ENCODE assay signal across 8 mouse cellular contexts in genomic region chr17:29463627-29464026, GRCm38 (mm10). TPM values are rescaled to one million over a fixed set of nuclear protein-coding genes. Genes with fewer than 3 reads are reported as not detected.
A peak's percentile ranks its signal among the peaks of the same experiment; 100 is the strongest.
DNase-seq lines count a peak whose midpoint lies in the region; ATAC-seq and TF ChIP-seq lines count a peak whose summit lies in the region.

No protein-coding gene starts in this region.

- TF ChIP-seq EP300 in liver, postnatal 0 days (IDR thresholded peaks at IDR 0.05; ENCODE audit: low read depth) = no peak

- peak overlapping the region; percentile 16; the same call in 1 of the 2 replicates for H3K27ac ChIP-seq in gastrocnemius, adult 2 months
- peak overlapping the region; percentile 74 for H3K27ac ChIP-seq in hindbrain, embryonic 12.5 days
- 0 out of 2 replicates have a peak overlapping the region, but pooled peaks have one; percentile 22 for H3K27ac ChIP-seq in liver, postnatal 0 days (ENCODE audit: low read depth)

- no peak for TF ChIP-seq CTCF in gastrocnemius, adult 2 months (IDR thresholded peaks at IDR 0.05)
- TF ChIP-seq CTCF in E14TG2a.4 (conservative IDR thresholded peaks at IDR 0.05; ENCODE audit: low read length) = no peak
- no peak for TF ChIP-seq CTCF in liver, postnatal 0 days (IDR thresholded peaks at IDR 0.05; ENCODE audit: low read depth)

- no peak for ATAC-seq in hindbrain, embryonic 12.5 days (ENCODE audit: low FRiP score)
- no peak for ATAC-seq in liver, postnatal 0 days

- 4% methylated on average over 13 of the region's 13 CpGs for WGBS in hindbrain, embryonic 12.5 days
- WGBS in liver, postnatal 0 days (ENCODE audit: insufficient replicate concordance) = 32% methylated on average over 13 of the region's 13 CpGs

- H3K27me3 ChIP-seq in E14TG2a.4 (ENCODE audit: insufficient read depth, low read length) = no peaks in the 10 kb centered on the region
- H3K27me3 ChIP-seq in hindbrain, embryonic 12.5 days = peaks cover 2% of the 10 kb centered on the region; the same call in 1 of the 2 replicates
- H3K27me3 ChIP-seq in liver, postnatal 0 days (ENCODE audit: insufficient read depth, low read length) = peaks cover 58% of the 10 kb centered on the region

- H3K4me2 ChIP-seq in hindbrain, embryonic 12.5 days (replicated peaks) = peak overlapping the region; percentile 50
- H3K4me2 ChIP-seq in liver, postnatal 0 days (ENCODE audit: low read depth, low read length) = peak overlapping the region; percentile 58

- 0 out of 2 replicates have a peak overlapping the region, but pooled peaks have one; percentile 23 for H3K9ac ChIP-seq in hindbrain, embryonic 12.5 days
- H3K9ac ChIP-seq in liver, postnatal 0 days (replicated peaks) = peak overlapping the region; percentile 26

- DNase-seq in gastrocnemius, adult 2 months = no peak
- no peak for DNase-seq in gastrocnemius, postnatal 25 days
- DNase-seq in liver, postnatal 0 days = no peak
- no peak for DNase-seq in frontal cortex, postnatal 25 days (ENCODE audit: low spot score in 2 of 2)
- DNase-seq in cerebellum, adult 8-10 months = no peak
- DNase-seq in layer of hippocampus, adult 18-20 months (ENCODE audit: low spot score in 2 of 2) = no peak

- H3K36me3 ChIP-seq in E14TG2a.4 (ENCODE audit: insufficient read depth, low read length) = peaks cover 8% of the 10 kb centered on the region
- H3K36me3 ChIP-seq in hindbrain, embryonic 12.5 days = no peaks in the 10 kb centered on the region
- H3K36me3 ChIP-seq in liver, postnatal 0 days (replicated peaks; ENCODE audit: insufficient read depth, low read length) = no peaks in the 10 kb centered on the region

- H3K4me3 ChIP-seq in gastrocnemius, adult 2 months = peak overlapping the region; percentile 48
- peak overlapping the region; percentile 81 for H3K4me3 ChIP-seq in E14TG2a.4 (replicated peaks; ENCODE audit: low read length)
- H3K4me3 ChIP-seq in hindbrain, embryonic 12.5 days = peak overlapping the region; percentile 18
- 0 out of 2 replicates have a peak overlapping the region, but pooled peaks have one; percentile 13 for H3K4me3 ChIP-seq in liver, postnatal 0 days (ENCODE audit: low read depth, low read length)

- H3K4me1 ChIP-seq in E14TG2a.4 (replicated peaks; ENCODE audit: low read depth, low read length) = peaks cover 74% of the 10 kb centered on the region
- H3K4me1 ChIP-seq in hindbrain, embryonic 12.5 days = peaks cover 43% of the 10 kb centered on the region
- H3K4me1 ChIP-seq in liver, postnatal 0 days (ENCODE audit: insufficient read depth) = peaks cover 16% of the 10 kb centered on the region

- intact Hi-C loops in gastrocnemius, adult 2 months (cut with DNase I) = no loop called here

- H3K9me3 ChIP-seq in E14TG2a.4 (ENCODE audit: low read length) = no peaks in the 10 kb centered on the region
- no peaks in the 10 kb centered on the region for H3K9me3 ChIP-seq in hindbrain, embryonic 12.5 days (replicated peaks)
- H3K9me3 ChIP-seq in liver, postnatal 0 days (ENCODE audit: low read length) = no peaks in the 10 kb centered on the region

RNA-seq across cellular contexts. Expression of gene Pim1, which starts 26.9 kb away (rescaled TPM):
- total RNA-seq in gastrocnemius, adult 2 months (2021) = 10 to 100 TPM; 13.8 to 35.2 TPM
- total RNA-seq in gastrocnemius, postnatal 25 days (2021) = 10 to 100 TPM; 11.1 to 17.5 TPM
- polyA plus RNA-seq in hindbrain, embryonic 12.5 days (2016; fragmentation: Nextera tagmentation; extraction: Ambion mirVana) = 17.8 and 19.2 TPM in 2 replicates
- 35.6 and 57.1 TPM in 2 replicates for polyA plus RNA-seq in liver, postnatal 0 days (2015; fragmentation: Nextera tagmentation; extraction: Ambion mirVana)
- total RNA-seq in layer of hippocampus, adult 18-20 months (2021) = 1 to 10 TPM; 4.2 to 4.5 TPM

Comparison
In these comparisons a context has a peak if more than half of its experiments do, and no peak if none do; other contexts are left out.
1. H3K27ac ChIP-seq: peak in every context shown above with its lines; median percentile 74 in hindbrain, embryonic 12.5 days; 22 in liver, postnatal 0 days; 16 in gastrocnemius, adult 2 months.
2. H3K4me3 ChIP-seq: peak in every context shown above with its lines; median percentile 81 in E14TG2a.4; 48 in gastrocnemius, adult 2 months; 18 in hindbrain, embryonic 12.5 days; 13 in liver, postnatal 0 days.